Mouse (Mus musculus) hindbrain, postnatal 0 days (tissue): ENCODE data around the gene Tbx1. TPM values are rescaled to one million over a fixed set of nuclear protein-coding genes. Genes with fewer than 3 reads are reported as not detected.

Experiments used
- ATAC-seq: fragments of 200-750 bp; cut with Nextera tagmentation; 2 replicates; pipeline ENCODE4 v1.8.0; 2017; ENCODE audit warnings: mild to moderate bottlenecking, moderate TSS enrichment, moderate library complexity
- DNase-seq: peaks from one replicate; pipeline ENCODE4 v3.0.0-alpha.2; 2015; ENCODE audit warnings: low spot score
- H3K27ac ChIP-seq: fragments of 300-500 bp; sonication (generic); 2 replicates; pipeline ENCODE4 v1.5.1; 2014; ENCODE audit warnings: mild to moderate bottlenecking
- H3K27me3 ChIP-seq: fragments of 300-500 bp; sonication (generic); 2 replicates; pipeline ENCODE4 v1.6.1; 2014; ENCODE audit warnings: low read length, mixed read lengths; ENCODE audit not compliant: insufficient read depth
- H3K36me3 ChIP-seq: fragments of 300-500 bp; sonication (generic); 2 replicates; pipeline ENCODE4 v1.6.1; 2014; ENCODE audit warnings: low read length, mixed read lengths; ENCODE audit not compliant: insufficient read depth
- H3K4me1 ChIP-seq: fragments of 300-500 bp; sonication (generic); 2 replicates; pipeline ENCODE4 v1.6.1; 2014; ENCODE audit warnings: antibody characterized with exemption, low read length, mixed read lengths; ENCODE audit not compliant: insufficient read depth
- H3K4me2 ChIP-seq: fragments of 300-500 bp; sonication (generic); 2 replicates; pipeline ENCODE4 v1.6.1; 2014; ENCODE audit warnings: low read depth, mild to moderate bottlenecking, low read length, moderate library complexity, mixed read lengths
- H3K4me3 ChIP-seq: fragments of 300-500 bp; sonication (generic); 2 replicates; pipeline ENCODE4 v1.5.1; 2014; ENCODE audit warnings: low read length
- H3K9ac ChIP-seq: fragments of 300-500 bp; sonication (generic); replicated peaks from 2 replicates; pipeline ENCODE4 v1.6.1; 2014; ENCODE audit warnings: mild to moderate bottlenecking, low read length, moderate library complexity, mixed read lengths
- H3K9me3 ChIP-seq: fragments of 300-500 bp; sonication (generic); 2 replicates; pipeline ENCODE4 v1.6.1; 2016; ENCODE audit warnings: low read length, mixed read lengths
- CTCF ChIP-seq: IDR thresholded peaks from 2 replicates; pipeline ENCODE4 v1.5.1; 2016; ENCODE audit warnings: antibody characterized with exemption, control low read depth, low read depth
- WGBS: fragments of 180-500 bp; shearing (Covaris S2); extraction: QIAGEN DNeasy Blood & Tissue Kit; methylation state at CpG from one replicate; pipeline ENCODE4 v1.1.7; 2014; 5-methylcytosine and 5-hydroxymethylcytosine counted together
- polyA plus RNA-seq: library from polyadenylated mRNA; unstranded; fragments of >200 nt; fragmentation: Nextera tagmentation; extraction: Ambion mirVana; gene quantifications from 2 replicates; pipeline ENCODE4 v1.2.1, GENCODE M21; 2015
- total RNA-seq: library from RNA; depleted of rRNA; stranded (reverse); fragments of >200 nt; gene quantifications from 2 replicates; pipeline ENCODE4 v1.2.3, GENCODE M21; 2014

The Tbx1 gene
- total and polyA plus RNA-seq, 2 experiments from 2014 or later, result 0.37 to 0.51 TPM

DNA sequence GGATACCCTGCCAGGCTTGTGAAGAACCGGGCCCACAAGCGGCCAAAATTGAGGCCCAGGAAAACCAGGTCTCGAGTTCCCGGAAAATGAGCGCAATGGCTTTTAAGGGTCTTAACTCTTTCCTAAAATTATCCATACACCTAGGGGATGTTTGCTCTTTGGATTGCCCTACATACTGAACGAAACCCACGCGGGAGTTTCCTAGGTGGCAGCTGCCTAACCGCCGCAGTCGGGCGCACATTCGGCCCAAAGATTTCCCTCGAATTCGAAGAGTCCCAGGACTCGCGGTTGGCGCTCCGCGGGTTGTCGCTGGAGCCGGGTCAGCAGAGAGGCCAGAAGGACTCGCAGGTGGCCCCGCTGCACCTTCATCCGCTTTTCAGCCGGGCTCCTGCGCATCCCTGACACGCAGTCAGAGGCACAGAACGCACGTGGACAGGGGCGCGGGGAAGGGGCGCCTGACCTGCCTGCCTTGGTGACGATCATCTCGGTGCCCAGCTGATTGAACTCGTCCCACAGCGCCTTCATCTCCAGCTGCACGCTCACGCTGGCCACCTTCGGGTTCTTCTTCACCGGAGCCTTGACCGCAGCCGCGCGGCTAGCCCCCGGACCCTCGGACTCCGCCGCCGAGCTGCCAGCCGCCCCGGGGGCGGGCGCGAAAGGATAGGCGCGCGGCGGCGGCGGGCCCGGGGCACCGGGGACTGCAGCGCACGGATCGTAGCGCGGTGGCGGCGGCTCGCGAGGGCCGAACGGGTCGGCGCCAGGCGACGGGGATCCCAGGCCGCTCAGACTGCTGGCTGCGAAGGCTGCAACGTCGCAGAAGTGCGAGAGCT lies 4.2 kb downstream of the Tbx1 start:
- no peak for DNase-seq
- WGBS, result 4% methylated on average over 83 of the region's 83 CpGs
- H3K36me3 ChIP-seq, result no peaks in the 10 kb centered on the region
- H3K27me3 ChIP-seq, result peaks cover 86% of the 10 kb centered on the region
- H3K9me3 ChIP-seq, result no peaks in the 10 kb centered on the region
- H3K4me3 ChIP-seq, result peak overlapping the region; percentile 35
- no peak for TF ChIP-seq CTCF
- peak overlapping the region; percentile 58 for H3K4me2 ChIP-seq
- H3K27ac ChIP-seq, result no peak overlapping the region
- ATAC-seq, result no peak
- H3K4me1 ChIP-seq, result peaks cover 3% of the 10 kb centered on the region; the same call in 1 of the 2 replicates
- H3K9ac ChIP-seq, result peak overlapping the region; percentile 13; the same call in 1 of the 2 replicates

DNA sequence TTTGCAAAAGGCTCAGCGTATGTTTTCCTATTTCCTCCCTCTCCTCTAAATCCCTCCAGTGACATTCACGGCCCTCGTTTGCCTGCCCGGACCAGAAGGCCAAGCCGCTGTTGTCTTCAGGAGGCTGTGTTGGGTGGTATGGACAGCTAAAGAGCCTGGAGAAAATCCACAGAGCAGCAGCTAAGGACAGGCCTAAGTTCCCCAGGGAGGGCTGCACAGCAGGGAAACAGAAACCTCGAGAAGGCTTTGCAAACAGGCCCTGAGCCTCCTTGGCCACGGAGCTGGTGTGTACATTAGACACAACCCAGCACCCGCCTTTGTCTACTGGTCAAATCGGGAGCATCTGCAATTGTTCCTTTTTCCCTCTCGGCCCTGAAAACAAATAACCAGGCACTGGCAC lies 4.8 kb downstream of the Tbx1 start:
- Histone ChIP-seq H3K36me3 (no peaks in the 10 kb centered on the region), H3K27ac (no peak overlapping the region), H3K9ac (no peak overlapping the region), H3K4me2 (peak overlapping the region; percentile 58), H3K4me3 (no peak overlapping the region), H3K27me3 (peaks cover 86% of the 10 kb centered on the region), H3K4me1 (no peaks in the 10 kb centered on the region), H3K9me3 (no peaks in the 10 kb centered on the region)
- ATAC-seq (no peak), DNase-seq (no peak)
- no peak for TF ChIP-seq CTCF
- 17% methylated on average over 10 of the region's 10 CpGs for WGBS

DNA sequence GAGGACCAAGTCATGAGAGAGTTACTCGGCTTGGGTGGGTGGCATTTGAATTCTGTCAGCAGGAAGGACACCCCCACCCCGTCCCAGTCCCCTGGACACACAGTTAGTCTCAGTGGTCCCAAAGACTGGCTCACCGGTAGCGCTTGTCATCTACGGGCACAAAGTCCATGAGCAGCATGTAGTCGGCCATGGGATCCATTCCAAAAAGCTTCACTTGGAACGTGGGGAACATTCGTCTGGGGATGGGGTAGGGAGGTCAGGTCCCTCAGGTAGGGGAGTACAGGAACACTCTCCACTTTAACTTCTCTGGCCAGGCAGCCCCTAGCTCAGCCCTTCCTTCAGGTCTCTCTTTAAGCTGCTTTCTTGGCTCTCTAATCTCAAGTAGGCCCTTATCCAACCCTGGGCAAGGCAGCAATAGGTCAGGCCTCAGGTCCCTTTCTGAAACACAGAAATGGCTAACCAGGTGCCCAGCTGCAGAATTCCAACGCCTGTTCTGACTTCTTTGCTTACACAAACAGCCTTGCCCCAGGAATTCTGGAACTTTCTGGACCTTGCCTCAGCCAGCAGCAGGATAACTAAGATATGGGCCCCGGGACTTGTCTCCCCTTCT lies 5.5 kb downstream of the Tbx1 start:
- no peak for DNase-seq
- Histone ChIP-seq H3K27ac (no peak overlapping the region), H3K9ac (no peak overlapping the region), H3K4me3 (no peak overlapping the region), H3K9me3 (no peaks in the 10 kb centered on the region), H3K4me1 (no peaks in the 10 kb centered on the region), H3K36me3 (no peaks in the 10 kb centered on the region), H3K27me3 (peaks cover 88% of the 10 kb centered on the region), H3K4me2 (no peak overlapping the region)
- 25% methylated on average over 10 of the region's 10 CpGs for WGBS
- no peak for ATAC-seq
- no peak for TF ChIP-seq CTCF

DNA sequence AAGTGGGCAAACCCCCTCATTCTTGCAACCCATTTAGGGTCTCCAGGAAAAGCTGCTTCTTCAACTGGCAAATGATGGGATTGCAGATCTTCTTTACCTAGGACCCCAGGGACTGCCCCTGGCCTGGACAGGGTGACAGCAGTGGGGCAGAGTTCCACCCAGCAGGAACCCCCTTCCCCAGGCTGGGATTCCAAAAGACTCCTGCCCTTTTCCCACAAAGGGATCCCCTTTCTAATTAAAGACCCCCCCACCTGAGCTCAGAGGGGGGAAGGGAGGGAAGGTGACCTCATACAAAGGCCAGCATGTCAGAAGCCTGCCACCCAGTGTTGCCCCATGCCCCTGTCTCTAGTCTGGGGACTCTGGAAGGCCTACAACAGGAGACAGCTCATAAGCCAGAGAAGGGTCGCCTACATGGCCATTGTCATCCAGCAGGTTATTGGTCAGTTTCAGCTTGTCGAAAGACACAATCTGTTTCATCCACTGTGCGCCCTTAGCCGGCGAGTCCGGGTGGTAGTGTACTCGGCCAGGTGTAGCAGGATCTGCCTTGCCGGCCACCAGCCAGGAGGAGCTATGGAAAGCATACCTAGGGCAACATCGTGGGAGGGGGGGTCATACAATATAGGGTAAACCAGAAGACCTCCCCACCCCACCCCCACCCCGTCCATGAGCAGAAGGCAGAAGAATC lies 6.7 kb downstream of the Tbx1 start:
- 21% methylated on average over 10 of the region's 10 CpGs for WGBS
- no peak for TF ChIP-seq CTCF
- DNase-seq, result no peak

DNA sequence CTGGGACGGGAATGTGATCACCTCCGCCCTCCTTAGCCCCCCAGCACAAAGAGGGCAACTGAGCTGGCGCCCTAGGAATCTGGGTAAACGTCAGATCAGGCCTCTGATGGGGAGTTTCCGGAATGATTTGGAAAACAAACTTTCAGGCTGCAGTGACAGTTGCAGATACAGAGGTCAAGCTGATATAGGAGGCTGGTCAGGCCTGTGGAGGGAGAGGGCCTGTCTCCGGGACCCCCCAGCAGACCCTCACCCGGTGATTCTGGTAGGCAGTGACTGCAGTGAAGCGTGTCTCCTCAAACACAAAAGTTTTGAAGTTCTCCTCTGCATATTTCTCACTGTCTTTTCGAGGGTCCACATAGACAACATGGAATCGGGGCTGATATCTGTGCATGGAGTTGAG lies 7.3 kb downstream of the Tbx1 start:
- H3K9me3 ChIP-seq, result no peaks in the 10 kb centered on the region
- 27% methylated on average over 10 of the region's 10 CpGs for WGBS
- no peak overlapping the region for H3K4me2 ChIP-seq
- no peaks in the 10 kb centered on the region for H3K4me1 ChIP-seq
- H3K27me3 ChIP-seq, result peaks cover 80% of the 10 kb centered on the region
- DNase-seq (no peak), ATAC-seq (no peak)
- H3K4me3 ChIP-seq, result no peak overlapping the region
- H3K36me3 ChIP-seq, result no peaks in the 10 kb centered on the region
- no peak for TF ChIP-seq CTCF
- no peak overlapping the region for H3K9ac ChIP-seq
- H3K27ac ChIP-seq, result no peak overlapping the region

More for the DNA sequence above, 6.7 kb downstream of the Tbx1 start:
- Histone ChIP-seq H3K9me3 (no peaks in the 10 kb centered on the region), H3K4me2 (no peak overlapping the region), H3K36me3 (no peaks in the 10 kb centered on the region), H3K27me3 (peaks cover 85% of the 10 kb centered on the region), H3K4me3 (no peak overlapping the region), H3K4me1 (no peaks in the 10 kb centered on the region), H3K27ac (no peak overlapping the region), H3K9ac (no peak overlapping the region)
- no peak for ATAC-seq

DNA sequence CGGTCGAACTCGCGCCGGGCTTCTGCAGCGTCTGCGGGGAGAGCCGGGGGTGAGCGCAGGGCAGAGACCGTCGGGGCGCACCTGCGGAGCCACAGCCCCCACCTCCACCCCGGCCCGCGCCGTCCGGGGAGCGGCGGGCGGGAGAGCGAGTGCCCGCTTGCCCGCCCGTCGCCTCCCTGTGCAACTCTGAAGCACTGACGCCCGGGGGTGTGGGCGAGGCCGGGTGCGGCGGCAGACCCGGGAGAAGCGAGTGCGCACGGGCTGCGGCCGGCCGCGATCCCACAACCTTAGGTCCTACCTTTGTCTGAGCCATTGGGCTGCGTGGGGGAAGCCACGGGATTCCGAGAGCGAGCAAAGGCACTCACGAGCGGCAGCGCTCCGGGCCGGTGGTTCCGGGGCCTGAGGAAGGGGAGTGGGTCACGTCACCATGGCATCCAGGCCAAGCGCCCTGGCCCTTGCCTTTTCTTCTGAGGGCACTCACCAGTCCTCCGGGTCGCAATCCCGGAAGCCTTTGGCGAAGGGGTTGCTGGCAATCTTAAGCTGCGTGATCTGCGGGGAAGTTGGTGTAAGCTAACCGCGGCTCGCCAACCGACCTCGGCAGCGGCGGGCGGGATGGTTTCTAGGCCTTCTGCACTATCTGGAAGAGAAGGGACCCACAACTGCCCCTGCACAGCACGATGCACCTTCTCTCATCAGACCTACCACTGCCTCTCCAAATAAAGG lies 7.9 kb downstream of the Tbx1 start:
- WGBS, result 3% methylated on average over 52 of the region's 67 CpGs
- no peak overlapping the region for H3K9ac ChIP-seq
- ATAC-seq, result no peak

More for the DNA sequence above, 7.9 kb downstream of the Tbx1 start:
- Histone ChIP-seq H3K4me1 (no peaks in the 10 kb centered on the region), H3K27me3 (peaks cover 74% of the 10 kb centered on the region), H3K4me2 (peak overlapping the region; percentile 44), H3K4me3 (peak overlapping the region; percentile 32), H3K9me3 (no peaks in the 10 kb centered on the region), H3K27ac (no peak overlapping the region), H3K36me3 (no peaks in the 10 kb centered on the region)
- no peak for TF ChIP-seq CTCF
- no peak for DNase-seq
